Mouse (Mus musculus) ES-Bruce4 (cell line): ENCODE measurements around the gene Ndufb4.

Source experiments
- CTCF ChIP-seq: IDR thresholded peaks from one replicate; pipeline ENCODE4 v1.8.1; 2011; ENCODE audit warnings: low read depth, low read length
- POLR2A ChIP-seq: IDR thresholded peaks from one replicate; pipeline ENCODE4 v1.8.1; 2011; ENCODE audit warnings: low read length; ENCODE audit not compliant: insufficient read depth

DNA sequence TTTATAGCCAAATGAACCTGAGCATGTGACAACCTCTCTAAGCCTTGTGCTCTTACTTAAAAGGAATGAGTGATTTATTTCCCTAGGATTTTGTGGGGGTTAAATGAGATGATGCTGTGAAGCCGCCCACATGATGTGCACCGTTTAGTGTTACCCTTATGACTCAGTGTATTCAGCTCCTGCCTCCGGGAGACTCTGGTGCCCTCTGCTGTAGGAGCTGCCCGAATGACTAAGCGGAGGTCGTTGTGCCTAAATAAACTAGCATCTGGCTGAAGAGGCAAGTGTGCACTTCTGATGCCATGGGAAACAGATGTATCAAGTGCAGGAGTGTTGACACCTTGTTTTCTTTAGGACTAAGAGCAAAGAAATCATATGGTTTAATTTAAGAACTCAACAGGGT is 18.1 kb downstream of the Ndufb4 start:
- no peak for TF ChIP-seq POLR2A
- peak; percentile 57 for TF ChIP-seq CTCF
